ENCODE assay signal across 15 mouse cellular contexts in the genomic region with DNA sequence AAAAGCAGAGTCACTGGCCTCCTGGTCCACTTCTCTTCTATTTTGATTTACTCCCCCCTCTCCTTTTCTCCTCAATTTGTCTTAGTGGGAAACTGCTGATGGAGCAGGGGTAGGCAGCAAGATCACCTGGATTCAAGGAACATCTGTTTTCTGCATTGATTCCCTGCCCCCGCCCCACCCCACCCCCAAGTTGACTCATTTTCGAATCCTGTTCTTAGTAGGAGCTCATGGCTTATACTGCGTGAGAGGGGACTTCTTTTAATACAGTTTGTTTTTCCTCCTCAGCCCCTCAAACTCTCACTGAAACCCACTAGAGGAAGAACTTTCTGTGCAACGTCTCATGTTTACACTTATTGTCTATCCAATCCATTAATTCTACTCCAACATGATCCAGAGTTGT.
"Had no signal": no experiment of that assay in that cellular context is flagged by ENCODE, and none has a peak within 500 bp of the region (broad histone marks: within the 10 kb centered on the region; RNA-seq: fewer than 3 reads in every experiment).

No protein-coding gene starts in this region.

- H3K27ac ChIP-seq: midbrain, embryonic 10.5 days; midbrain, embryonic 12.5 days; neural tube, embryonic 13.5 days; neural tube, embryonic 15.5 days had no signal

- ATAC-seq: midbrain, embryonic 16.5 days had no signal

- H3K9ac ChIP-seq: lung, embryonic 14.5 days; midbrain, embryonic 12.5 days; neural tube, embryonic 13.5 days; neural tube, embryonic 15.5 days had no signal

- H3K36me3 ChIP-seq: midbrain, embryonic 10.5 days; midbrain, embryonic 12.5 days; neural tube, embryonic 13.5 days; neural tube, embryonic 15.5 days had no signal

- DNase-seq: midbrain, embryonic 14.5 days; right cerebral cortex, adult 18-20 months; right cerebral cortex, postnatal 25 days; right cerebral cortex, postnatal 4 days; spleen, adult 18-20 months; thymus, adult 18-20 months; thymus, postnatal 14 days; thymus, postnatal 36 days had no signal

- H3K9me3 ChIP-seq: midbrain, embryonic 10.5 days; midbrain, embryonic 12.5 days; neural tube, embryonic 13.5 days; neural tube, embryonic 15.5 days had no signal

- H3K4me3 ChIP-seq: midbrain, embryonic 10.5 days; midbrain, embryonic 12.5 days; myocyte; neural tube, embryonic 13.5 days; neural tube, embryonic 15.5 days had no signal

- H3K4me2 ChIP-seq: lung, embryonic 14.5 days; midbrain, embryonic 12.5 days; neural tube, embryonic 13.5 days; neural tube, embryonic 15.5 days had no signal
